Mouse (Mus musculus) kidney, postnatal 14 days (tissue): Measurements from ENCODE around the gene Vmn1r194.
"Not testable (repeated sequence)": the region's sequence is repeated elsewhere in the genome, so short reads cannot be mapped to it uniquely, and the experiment has no call there.

Source experiments
- DNase-seq: peaks from one replicate; pipeline ENCODE4 v3.0.0; 2022; ENCODE audit warnings: mixed read lengths

Vmn1r194 gene

DNA sequence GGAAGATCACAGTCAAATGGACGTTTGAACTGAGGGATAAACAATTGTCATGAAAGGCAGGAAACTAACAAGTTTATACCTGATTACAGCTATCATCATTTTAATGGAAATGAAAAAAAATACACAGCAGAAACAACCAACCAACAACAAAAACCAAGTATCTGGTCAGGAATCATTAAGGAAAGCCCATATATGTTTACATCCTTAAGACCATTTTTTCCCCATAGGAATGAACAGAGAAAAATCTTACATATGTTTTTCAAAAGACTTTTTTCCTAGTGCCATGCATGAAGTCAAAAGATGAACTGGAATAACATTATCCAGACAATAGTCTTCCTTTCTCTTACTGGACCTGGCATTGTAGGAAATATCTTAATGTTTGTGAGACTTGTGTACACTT, at the start of gene Vmn1r194:
TSS of gene Vmn1r194 (plus strand) at position 301 of the 400 bp plus-strand sequence.
- no peak for DNase-seq

DNA sequence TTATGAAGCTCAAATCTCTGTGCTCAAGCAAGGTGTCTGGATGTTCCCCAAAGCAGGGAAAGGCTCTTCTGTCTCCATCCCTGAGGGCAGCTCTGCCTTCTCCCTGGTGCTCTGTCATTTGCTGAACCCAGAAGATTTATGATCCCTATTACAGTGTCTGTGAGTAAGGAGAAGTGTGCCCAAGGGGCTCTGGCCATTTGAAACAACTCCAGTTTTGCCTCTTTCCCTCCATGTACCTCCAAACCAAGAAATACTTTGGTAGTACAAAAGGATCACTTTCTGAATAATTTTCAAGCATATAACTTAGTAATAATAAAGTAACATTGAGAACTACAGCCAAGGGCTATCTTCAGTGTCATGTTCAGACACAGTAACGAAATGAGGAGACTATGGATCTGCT, 21.0 kb upstream of the Vmn1r194 start, which contains the start of gene Vmn1r193:
TSS of gene Vmn1r193 (minus strand) at position 101 of the 400 bp plus-strand sequence.
- not testable (repeated sequence) for DNase-seq

DNA sequence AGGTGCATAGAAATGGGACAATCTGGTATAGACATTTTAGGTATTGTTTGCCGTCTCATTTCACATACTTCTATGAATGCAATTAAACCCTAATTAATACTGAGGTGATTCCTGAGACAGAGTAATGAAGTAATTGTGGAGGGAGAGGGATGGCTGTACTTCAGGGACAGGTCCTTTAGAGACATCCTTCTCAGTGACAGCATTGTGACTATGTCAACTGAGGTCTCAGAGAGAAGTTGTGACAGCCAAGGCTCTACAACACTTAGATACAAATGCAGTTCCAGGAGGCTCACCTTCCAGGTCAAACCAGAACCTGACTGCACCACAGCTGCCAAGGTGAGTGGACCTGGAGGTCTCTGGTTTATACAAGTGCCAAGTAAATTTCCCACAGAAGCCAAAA, 26.2 kb downstream of the Vmn1r194 start, which contains the start of gene Vmn1r195:
TSS of gene Vmn1r195 (plus strand) at position 301 of the 400 bp plus-strand sequence.
- DNase-seq, result not testable (repeated sequence)

DNA sequence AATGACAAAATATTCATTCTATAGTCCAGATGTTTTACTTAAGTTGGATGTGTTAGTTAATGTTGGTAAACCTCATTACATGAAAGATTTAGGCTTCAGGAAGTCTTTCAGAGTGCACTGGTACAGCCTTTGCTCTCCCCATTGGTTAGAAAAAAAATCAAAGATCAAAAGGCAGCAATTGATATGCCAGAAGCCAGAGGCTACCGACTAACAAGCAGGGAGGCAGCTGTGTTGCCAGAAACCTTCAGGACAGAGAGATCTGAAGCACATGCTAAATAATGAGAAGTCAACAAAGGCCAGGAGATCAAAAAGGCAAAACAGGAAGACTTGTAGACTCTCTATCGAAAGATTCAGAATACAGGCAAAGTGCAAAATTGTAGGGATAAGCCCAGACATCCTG, 27.7 kb downstream of the Vmn1r194 start:
- no peak for DNase-seq

DNA sequence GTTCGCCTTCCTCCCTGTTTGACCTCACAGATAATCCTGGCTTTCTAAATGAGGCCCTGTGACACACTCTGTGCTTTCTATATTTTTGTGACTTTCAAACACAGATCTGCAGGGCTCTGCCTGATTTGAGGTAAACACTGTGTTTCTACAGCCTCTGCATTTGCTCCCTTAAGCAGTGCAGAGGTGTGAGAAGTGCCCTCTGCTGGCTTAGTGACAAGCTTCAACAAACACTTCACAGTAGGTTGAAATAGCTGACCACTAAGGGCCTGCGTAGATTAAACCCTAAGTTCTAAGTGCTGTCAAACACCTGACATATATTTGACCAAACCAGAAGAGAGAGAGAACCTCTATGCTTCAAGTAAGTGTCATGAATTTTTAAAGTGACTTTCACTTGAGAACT, 40.6 kb downstream of the Vmn1r194 start:
- DNase-seq, result no peak

DNA sequence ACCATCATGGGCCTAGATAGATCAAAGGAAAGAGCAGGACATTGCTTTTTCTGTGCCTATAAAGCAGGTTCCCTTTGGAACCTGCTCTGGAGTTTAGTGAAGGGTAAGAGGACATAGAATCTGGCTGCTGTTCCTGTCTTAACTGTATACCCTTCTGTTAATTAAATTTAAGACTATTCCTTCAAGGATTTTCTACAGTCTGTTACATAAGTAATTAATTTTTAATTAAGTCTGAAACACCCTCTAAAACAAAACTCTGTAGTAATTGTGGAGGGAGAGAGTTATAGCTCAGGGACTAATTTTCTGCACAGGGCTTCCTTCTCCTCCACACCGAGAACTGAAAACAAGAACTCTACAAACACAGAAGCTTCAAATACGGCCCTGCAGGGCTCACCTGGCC, 45.6 kb downstream of the Vmn1r194 start, which contains the start of gene Vmn1r196:
TSS of gene Vmn1r196 (plus strand) at position 301 of the 400 bp plus-strand sequence.
- DNase-seq, result no peak
